Mouse (Mus musculus) left cerebral cortex, adult 2 months (tissue): Measurements from ENCODE around the gene Gm49355. TPM values are rescaled to one million over a fixed set of nuclear protein-coding genes. Genes with fewer than 3 reads are reported as not detected.

Source experiments
- DNase-seq, 2 experiments: peaks; one replicate each; pipeline ENCODE4 v3.0.0; 2021 to 2022; ENCODE audit warnings: low spot score in 2 of 2, mixed read lengths in 1 of 2; ENCODE audit errors: extremely low spot score in 1 of 2
- H3K27ac ChIP-seq: fragments of 200-600 bp; 2 replicates; pipeline ENCODE4 v1.8.1; 2022
- H3K4me3 ChIP-seq: fragments of 200-600 bp; 2 replicates; pipeline ENCODE4 v1.8.1; 2022
- CTCF ChIP-seq: fragments of 200-600 bp; IDR thresholded peaks from 2 replicates; pipeline ENCODE4 v1.8.1; 2022; ENCODE audit warnings: antibody characterized with exemption, mild to moderate bottlenecking, moderate library complexity
- intact Hi-C: fragments of 180-260 bp; cut with DNase I; formaldehyde crosslinking; loops from one replicate; pipeline ENCODE4 v1.15.1; 2025
- total RNA-seq, 2 experiments: library from RNA; stranded (reverse); gene quantifications; 2 replicates each; pipeline ENCODE4 v1.2.3; 2021

Gm49355 gene
- total RNA-seq, 2 experiments from 2014 or later = 0.20 TPM; not detected in 1

DNA sequence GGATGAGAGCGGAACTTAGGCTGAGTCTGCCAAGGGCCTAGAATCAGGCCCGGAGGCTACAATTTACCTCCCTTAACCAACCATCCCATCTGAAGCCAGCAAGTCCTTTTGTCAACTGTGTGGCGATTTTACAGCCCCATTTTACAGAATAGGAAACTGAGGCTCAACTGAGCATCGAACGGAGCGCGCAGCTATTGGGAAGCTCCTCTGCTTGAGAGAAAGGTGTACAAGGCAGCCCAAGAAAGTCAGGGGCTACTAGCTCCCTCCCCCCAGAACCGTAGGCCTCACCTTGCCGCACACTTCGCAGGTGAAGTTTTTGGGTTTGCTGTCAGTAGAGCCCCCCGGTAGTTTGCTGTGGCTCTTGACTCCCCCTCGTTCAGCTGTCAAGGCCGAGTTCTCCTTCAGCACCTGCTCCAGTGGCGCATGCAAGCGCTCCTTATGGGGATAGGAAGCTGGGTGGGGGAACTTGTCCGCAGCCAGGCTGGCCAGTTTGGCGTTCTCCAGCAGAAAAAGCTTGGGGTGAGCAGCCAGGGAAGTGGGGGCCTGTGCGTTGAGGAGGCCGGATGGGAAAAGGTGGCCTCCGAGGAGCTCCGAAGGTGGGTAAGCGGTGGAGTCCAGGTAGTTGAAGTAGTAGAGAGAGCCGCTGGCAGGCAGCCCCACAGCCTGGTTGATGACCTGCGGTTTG, 60.4 kb downstream of the Gm49355 start:
- no peak for TF ChIP-seq CTCF
- intact Hi-C loops = no loop called here
- Histone ChIP-seq H3K4me3 (peak overlapping the region; percentile 50), H3K27ac (peak overlapping the region; percentile 87)
- DNase-seq = peak in 1 of 2 experiments; percentile 16

DNA sequence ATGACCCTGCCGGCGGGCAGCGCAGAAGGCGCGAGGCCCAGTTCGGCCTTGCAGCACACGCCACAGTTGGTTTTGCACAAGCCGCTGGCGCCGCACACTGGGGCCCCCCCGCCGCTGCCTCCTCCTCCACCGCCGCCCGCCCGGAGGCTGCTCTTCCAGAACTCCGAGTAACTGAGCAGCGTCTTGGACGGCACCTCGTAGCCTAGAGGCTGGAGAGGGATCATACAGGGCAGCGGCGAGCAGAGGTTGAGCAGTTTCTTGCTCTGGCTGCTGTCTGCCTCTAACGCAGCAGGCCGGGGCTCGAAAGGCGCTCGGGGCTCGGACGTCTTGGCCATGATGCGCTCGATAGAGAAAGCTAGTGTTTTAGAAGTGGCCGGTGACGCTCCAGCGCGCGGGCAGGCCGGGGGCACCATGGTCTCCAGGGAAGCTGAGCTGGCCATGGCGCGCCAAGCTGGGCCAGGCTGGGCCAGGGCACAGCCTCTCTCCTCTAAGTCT, 61.0 kb downstream of the Gm49355 start:
- peak overlapping the region; percentile 87 for H3K27ac ChIP-seq

DNA sequence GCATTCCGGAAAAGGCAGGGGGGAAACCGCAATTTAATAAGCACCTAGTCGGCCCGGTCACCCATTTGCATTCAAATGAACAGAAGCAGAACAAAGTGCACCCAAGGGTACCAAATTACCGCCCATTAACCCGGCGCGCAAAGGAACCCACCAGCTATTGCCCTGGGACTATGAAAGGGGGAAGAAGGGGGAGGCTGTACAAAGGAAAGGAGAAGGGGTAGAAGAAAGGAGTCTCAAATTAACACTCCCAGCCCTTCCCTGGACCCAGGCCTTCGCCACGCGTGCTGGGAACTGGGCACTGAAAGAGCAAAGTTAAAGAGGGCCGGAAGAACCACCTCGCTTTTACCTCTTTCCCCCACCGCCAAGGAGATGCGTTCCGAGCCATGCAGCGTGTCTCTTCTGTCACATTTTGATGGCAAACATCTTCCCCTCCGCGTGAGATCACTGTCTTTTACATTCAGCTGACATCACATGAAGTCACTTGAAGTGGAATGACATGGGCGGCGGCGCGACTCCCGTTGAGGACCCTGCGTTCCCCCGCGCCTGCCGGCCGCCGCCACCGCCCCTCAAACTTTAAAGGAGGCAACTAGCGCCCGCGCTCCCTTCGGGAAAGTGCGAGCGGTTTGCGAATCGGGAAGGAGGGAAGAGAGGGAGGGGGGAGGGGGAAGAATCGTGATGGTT, 61.6 kb downstream of the Gm49355 start:
- DNase-seq = peak; percentile 24 to 27
- intact Hi-C loops = no loop called here
- no peak for TF ChIP-seq CTCF
- peak overlapping the region; percentile 50 for H3K4me3 ChIP-seq
- peak overlapping the region; percentile 87 for H3K27ac ChIP-seq

More for the DNA sequence above, 61.0 kb downstream of the Gm49355 start:
- DNase-seq = peak in 1 of 2 experiments; percentile 33
- TF ChIP-seq CTCF = no peak
- intact Hi-C loops = no loop called here
- peak overlapping the region; percentile 50 for H3K4me3 ChIP-seq

DNA sequence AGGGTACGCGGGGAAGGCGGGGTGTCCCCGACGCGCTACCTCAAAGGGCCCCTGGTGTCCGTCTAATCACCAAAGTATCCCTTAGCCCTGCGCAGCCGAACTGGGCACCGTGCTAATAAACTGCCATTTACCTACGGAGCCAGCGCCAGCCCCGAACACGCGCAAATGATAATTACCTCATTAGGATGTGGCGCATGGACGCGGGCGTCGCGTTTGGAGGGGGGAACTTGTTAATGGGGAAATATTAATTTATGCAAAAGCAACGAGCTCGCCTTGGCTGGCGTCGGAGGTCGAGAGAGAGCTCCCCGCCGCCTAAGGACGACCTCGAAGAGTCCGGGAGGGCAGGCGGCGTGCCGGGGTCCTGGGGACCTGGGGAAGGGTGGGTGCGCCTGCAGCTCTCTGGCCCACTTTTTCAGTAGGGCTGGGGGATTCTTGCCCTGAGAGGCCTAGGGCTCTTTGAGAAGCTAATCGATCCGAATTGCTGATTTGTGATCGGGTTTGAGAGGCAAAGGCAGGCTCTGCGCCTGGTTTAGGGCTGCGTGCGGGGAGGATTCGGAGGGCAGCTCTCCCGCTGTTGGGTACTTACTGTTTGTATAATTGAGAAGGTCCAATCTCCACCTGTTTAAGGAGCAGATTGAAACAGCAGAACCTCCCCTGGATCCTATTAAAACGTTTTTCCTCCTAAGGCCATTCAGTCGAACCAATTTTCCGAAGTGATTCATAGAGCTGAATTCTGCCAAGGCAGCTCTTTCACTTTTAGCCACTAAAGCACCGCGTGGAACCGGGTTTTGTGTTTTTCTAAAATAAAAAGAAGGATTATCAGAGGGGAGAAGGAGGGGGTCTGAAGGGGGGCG, 62.5 kb downstream of the Gm49355 start:
- DNase-seq = peak in 1 of 2 experiments; percentile 27
- peak overlapping the region; percentile 87 for H3K27ac ChIP-seq
- no peak for TF ChIP-seq CTCF

DNA sequence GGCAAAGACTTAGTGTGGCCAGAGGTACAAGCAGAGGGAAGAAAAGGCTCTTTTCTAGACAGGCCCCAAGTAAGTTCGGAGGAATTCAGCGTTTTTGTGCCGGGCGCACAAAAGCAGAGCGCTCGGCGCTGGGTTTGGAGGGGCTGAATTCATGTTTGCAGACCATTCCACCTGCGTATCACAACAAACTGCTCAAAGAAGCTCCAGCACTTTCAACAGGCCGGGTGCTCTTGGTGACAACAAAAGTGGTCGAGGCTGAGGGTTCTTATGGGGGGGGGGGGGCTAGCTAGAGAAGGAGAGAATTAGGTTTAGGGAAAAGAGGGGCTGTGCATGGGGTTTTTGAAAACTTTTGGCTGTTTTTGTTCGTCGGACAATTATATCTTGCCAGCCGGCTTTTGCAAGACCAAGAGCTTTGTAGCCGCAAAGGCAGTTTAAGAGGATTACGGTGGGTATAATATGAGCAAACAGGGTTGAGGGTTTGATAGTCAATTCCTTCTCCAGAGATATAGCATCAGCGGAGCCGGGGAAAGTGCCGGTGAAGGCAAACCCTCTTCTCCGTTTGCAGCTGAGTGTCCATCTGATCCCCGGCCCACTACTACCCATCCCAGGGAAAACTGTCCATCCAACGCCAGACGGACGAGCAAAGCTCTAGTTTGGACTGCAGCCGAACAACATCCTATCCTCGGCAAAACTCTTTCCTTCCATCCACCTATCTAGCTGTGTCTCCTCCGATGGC, 63.3 kb downstream of the Gm49355 start:
- Histone ChIP-seq H3K4me3 (peak overlapping the region; percentile 50), H3K27ac (peak overlapping the region; percentile 87)
- TF ChIP-seq CTCF = no peak
- intact Hi-C loops = loop anchor here (2.0 kb wide), 1 partner anchor 44 kb away; no protein-coding TSS in a partner anchor
- no peak for DNase-seq

More for the DNA sequence above, 62.5 kb downstream of the Gm49355 start:
- peak overlapping the region; percentile 50 for H3K4me3 ChIP-seq
- intact Hi-C loops = loop anchor here (2.0 kb wide), 1 partner anchor 45 kb away; no protein-coding TSS in a partner anchor

DNA sequence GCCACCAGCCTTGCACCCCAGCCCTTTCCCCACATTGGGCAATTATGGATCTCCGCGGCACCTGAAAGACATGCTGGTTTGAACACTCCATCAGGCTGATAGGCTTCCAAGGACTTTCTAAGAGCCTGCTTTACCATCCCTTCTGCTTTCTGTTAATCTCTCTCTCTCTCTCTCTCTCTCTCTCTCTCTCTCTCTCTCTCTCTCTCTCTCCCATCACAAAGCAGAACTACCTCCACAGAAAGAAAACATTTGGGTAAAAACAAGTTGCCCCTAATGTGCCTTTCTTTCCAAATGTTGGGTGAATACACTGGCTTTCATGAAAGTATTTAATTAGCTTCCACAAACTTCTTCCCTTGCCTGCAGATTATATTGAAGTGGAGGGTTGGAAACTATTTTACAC, 64.3 kb downstream of the Gm49355 start, which contains the start of gene Fezf2:
Fezf2 (minus strand) TSS at position 101 of the 400 bp plus-strand sequence.
- intact Hi-C loops = no loop called here
- Histone ChIP-seq H3K27ac (peak within 1 kb of the TSS; percentile 32; the same call in 1 of the 2 replicates), H3K4me3 (peak within 1 kb of the TSS; percentile 50; the same call in 1 of the 2 replicates)
- no peak for DNase-seq
- no peak for TF ChIP-seq CTCF

DNA sequence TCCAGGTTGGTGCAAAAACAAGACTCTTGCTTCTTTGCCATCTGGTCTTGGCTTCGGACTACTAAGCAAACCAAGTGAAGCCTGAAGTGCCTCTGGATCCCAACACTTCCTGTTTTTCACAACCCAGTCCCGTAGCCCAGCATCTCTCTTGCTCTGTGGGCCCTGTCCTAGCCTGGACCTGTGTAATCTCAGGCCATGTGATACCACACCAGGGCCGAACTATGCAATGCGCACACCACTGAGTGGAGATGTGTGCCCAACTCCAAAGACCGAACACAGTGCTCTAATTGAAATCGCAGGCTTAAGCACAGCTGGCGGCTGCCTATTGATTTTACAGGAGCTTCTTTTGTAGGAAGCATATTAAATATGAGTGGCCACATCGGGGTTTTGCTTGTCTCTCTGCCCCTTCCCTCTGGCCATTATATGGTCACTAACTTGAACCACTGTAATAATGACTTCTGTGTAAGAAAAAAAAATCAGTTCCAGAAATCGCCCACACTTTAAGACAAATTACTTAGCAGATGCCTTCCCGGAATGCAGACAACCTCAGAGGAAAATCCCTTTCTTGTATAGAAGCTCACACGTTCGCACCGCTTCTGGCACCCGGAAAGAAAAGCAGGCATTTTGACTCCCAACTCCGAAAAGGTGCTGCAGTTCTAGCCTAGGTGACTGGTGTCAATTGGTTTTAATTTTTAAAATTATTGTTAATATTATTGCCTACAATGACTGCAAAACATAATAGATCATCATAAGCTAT, 65.7 kb downstream of the Gm49355 start:
- no peak for DNase-seq
- Histone ChIP-seq H3K4me3 (no peak overlapping the region), H3K27ac (no peak overlapping the region)
- no peak for TF ChIP-seq CTCF
- intact Hi-C loops = no loop called here

DNA sequence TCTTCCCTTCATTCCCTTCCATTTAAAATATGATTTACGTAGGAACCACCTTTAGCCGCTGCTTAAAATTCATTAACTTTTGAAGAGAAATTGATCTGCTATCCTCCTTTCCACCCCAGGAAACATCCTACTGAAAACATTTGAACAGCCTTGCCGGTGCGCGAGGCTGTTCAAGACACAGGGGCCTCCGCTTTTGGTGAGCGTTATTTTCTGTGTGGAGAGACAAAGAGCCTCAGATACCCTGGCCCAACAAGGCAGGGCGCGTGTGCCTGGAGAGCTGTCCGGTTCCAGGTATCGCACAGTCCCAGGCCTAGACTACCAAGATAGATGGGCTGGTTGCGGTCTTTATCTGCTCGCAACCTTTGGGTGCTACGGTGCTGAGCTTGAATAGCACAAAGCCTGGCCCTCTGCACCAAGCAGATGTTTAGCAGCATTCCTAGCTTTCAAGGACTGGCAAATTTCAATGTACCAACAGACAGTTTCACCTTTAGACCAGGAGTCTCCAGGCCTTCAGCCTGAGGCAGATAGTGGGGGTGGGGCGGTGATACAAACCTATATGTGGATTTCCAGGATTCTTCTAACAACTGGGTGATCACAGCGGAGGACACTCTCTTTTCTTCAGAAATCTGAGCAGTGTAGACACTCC, 66.6 kb downstream of the Gm49355 start:
- intact Hi-C loops = no loop called here
- no peak for TF ChIP-seq CTCF
- H3K27ac ChIP-seq = no peak overlapping the region; the same call in 1 of the 2 replicates
- H3K4me3 ChIP-seq = no peak overlapping the region
- DNase-seq = no peak

Other genes with a start within 250 kb of the Gm49355 start
- 10 to 100 TPM; 27.4 to 30.1 TPM for gene 3830406C13Rik, start 197 bp downstream of the Gm49355 start, total RNA-seq
- gene Fezf2, start 64.2 kb downstream of the Gm49355 start, total RNA-seq = 10 to 100 TPM; 28.6 to 33.1 TPM